10 mouse cellular contexts compared by ENCODE assay signal in genomic region chr10:41151441-41151840, GRCm38 (mm10).
A peak's percentile ranks its signal among the peaks of the same experiment; 100 is the strongest.
DNase-seq lines count a peak whose midpoint lies in the region; ATAC-seq and TF ChIP-seq lines count a peak whose summit lies in the region.
"Had no signal": no experiment of that assay in that cellular context is flagged by ENCODE, and none has a peak within 500 bp of the region (broad histone marks: within the 10 kb centered on the region; RNA-seq: fewer than 3 reads in every experiment).

No protein-coding gene starts in this region.

- intact Hi-C loops in heart, adult 2 months (cut with DNase I), result no loop called here

- no peak for TF ChIP-seq CTCF in heart, adult 2 months (IDR thresholded peaks at IDR 0.05)

- no peak for TF ChIP-seq EP300 in heart, adult 2 months (IDR thresholded peaks at IDR 0.05; ENCODE audit: insufficient read depth, low read depth, low read length)

- no peak overlapping the region for H3K9ac ChIP-seq in heart, embryonic 12.5 days
- no peak overlapping the region for H3K9ac ChIP-seq in heart, adult 2 months (ENCODE audit: low read depth, low read length)
- H3K9ac ChIP-seq in heart, embryonic 16.5 days (ENCODE audit: low read length), result no peak overlapping the region

- H3K4me1 ChIP-seq in heart, embryonic 12.5 days (replicated peaks), result no peaks in the 10 kb centered on the region
- no peaks in the 10 kb centered on the region for H3K4me1 ChIP-seq in heart, adult 2 months (ENCODE audit: control insufficient read depth, insufficient read depth, low read length)
- H3K4me1 ChIP-seq in heart, embryonic 16.5 days (ENCODE audit: control insufficient read depth, insufficient read depth, low read length), result no peaks in the 10 kb centered on the region

- DNase-seq in heart, adult 2 months, result no peak
- peak; percentile 43 for DNase-seq in retina, postnatal 1 day
- no peak for DNase-seq in retina, embryonic 14.5 days (ENCODE audit: low spot score)
- peak; percentile 2 for DNase-seq in skeletal muscle tissue, adult 2 months (ENCODE audit: low read depth, low spot score)
- DNase-seq in layer of hippocampus, adult 8-10 months (ENCODE audit: low spot score in 2 of 2), result no peak
- DNase-seq: kidney, adult 9 months had no signal

- TF ChIP-seq POLR2A in heart, adult 2 months (IDR thresholded peaks at IDR 0.05; ENCODE audit: insufficient read depth, low read depth, low read length), result no peak

- no peaks in the 10 kb centered on the region for H3K27me3 ChIP-seq in heart, embryonic 12.5 days (replicated peaks)
- H3K27me3 ChIP-seq in heart, adult 2 months (ENCODE audit: control insufficient read depth, insufficient read depth, low read length), result no peaks in the 10 kb centered on the region
- no peaks in the 10 kb centered on the region for H3K27me3 ChIP-seq in heart, embryonic 16.5 days (ENCODE audit: control insufficient read depth, insufficient read depth, low read length)

- no peak overlapping the region for H3K27ac ChIP-seq in heart, embryonic 12.5 days (ENCODE audit: poor library complexity, severe bottlenecking)
- no peak overlapping the region for H3K27ac ChIP-seq in heart, adult 2 months
- H3K27ac ChIP-seq in heart, embryonic 16.5 days (ENCODE audit: low read length), result no peak overlapping the region
- H3K27ac ChIP-seq: macrophage had no signal

- ATAC-seq in heart, embryonic 12.5 days (ENCODE audit: insufficient number of reproducible peaks, low FRiP score), result no peak
- no peak for ATAC-seq in heart, embryonic 16.5 days (replicated peaks; ENCODE audit: extremely low read depth, insufficient read depth, low FRiP score)
- no peak for ATAC-seq in activated CD4-positive, CD25-positive, alpha-beta regulatory T cell, adult 4 months

- peak overlapping the region; percentile 11; the same call in 1 of the 2 replicates for H3K4me2 ChIP-seq in heart, embryonic 12.5 days
- H3K4me2 ChIP-seq in heart, embryonic 16.5 days (ENCODE audit: low read depth, low read length), result peak overlapping the region; percentile 10; the same call in 1 of the 2 replicates

- WGBS in heart, embryonic 12.5 days, result 62% methylated on average over 18 of the region's 18 CpGs
- WGBS in heart, adult 2 months, result 42% methylated on average over 18 of the region's 18 CpGs
- 52% methylated on average over 18 of the region's 18 CpGs for WGBS in heart, embryonic 16.5 days

- no peak overlapping the region for H3K4me3 ChIP-seq in heart, embryonic 12.5 days
- no peak overlapping the region for H3K4me3 ChIP-seq in heart, adult 2 months
- H3K4me3 ChIP-seq in heart, embryonic 16.5 days (ENCODE audit: low read length), result no peak overlapping the region

- no peaks in the 10 kb centered on the region for H3K36me3 ChIP-seq in heart, embryonic 12.5 days
- H3K36me3 ChIP-seq in heart, adult 2 months (ENCODE audit: control insufficient read depth, insufficient read depth, low read length), result no peaks in the 10 kb centered on the region
- H3K36me3 ChIP-seq in heart, embryonic 16.5 days (ENCODE audit: control insufficient read depth, insufficient read depth), result no peaks in the 10 kb centered on the region

- H3K9me3 ChIP-seq in heart, embryonic 12.5 days (replicated peaks), result no peaks in the 10 kb centered on the region
- H3K9me3 ChIP-seq in heart, embryonic 16.5 days (replicated peaks; ENCODE audit: control insufficient read depth, low read length), result no peaks in the 10 kb centered on the region

- H3K79me2 ChIP-seq in heart, adult 2 months (replicated peaks; ENCODE audit: control insufficient read depth, insufficient read depth, low read length), result no peaks in the 10 kb centered on the region

Comparison
In these comparisons a context has a peak if more than half of its experiments do, and no peak if none do; other contexts are left out.
1. DNase-seq: peak in retina, postnatal 1 day (single experiment) and skeletal muscle tissue, adult 2 months (single experiment); none in heart, adult 2 months (0 of 2), retina, embryonic 14.5 days (single experiment) and layer of hippocampus, adult 8-10 months (0 of 2).